Mouse (Mus musculus) gastrocnemius, postnatal 14 days (tissue): ENCODE data around the gene Umad1. TPM values are rescaled to one million over a fixed set of nuclear protein-coding genes. Genes with fewer than 3 reads are reported as not detected.
A peak's percentile ranks its signal among the peaks of the same experiment; 100 is the strongest.

Source experiments
- DNase-seq: peaks from one replicate; pipeline ENCODE4 v3.0.0; 2021; ENCODE audit warnings: mixed read lengths
- intact Hi-C: fragments of 180-260 bp; cut with DNase I; formaldehyde crosslinking; loops from one replicate; pipeline ENCODE4 v1.15.1; 2025; ENCODE audit warnings: low total_unique reads
- long read RNA-seq, 2 experiments: library from polyadenylated mRNA; stranded (forward); transcript quantifications; one replicate each; pipeline ENCODE4 v2.0.0; 2021
- total RNA-seq, 2 experiments: library from RNA; stranded (reverse); gene quantifications; 2 replicates each; pipeline ENCODE4 v1.2.3; 2021

Umad1 gene
- 10 to 100 TPM; 10.1 to 10.8 TPM for total RNA-seq
- long read RNA-seq, experiment 1, transcript Umad1-204 (4 exons, 2,025 nt) = major isoform, 5 of 9 reads
- long read RNA-seq, experiment 1, partial matches to known transcripts = 0 of 9 reads
- long read RNA-seq, experiment 1, other reads (novel, unspliced or antisense) = 0 of 9 reads
- long read RNA-seq, experiment 2, partial matches to known transcripts = 0 of 4 reads
- long read RNA-seq, experiment 2, other reads (novel, unspliced or antisense) = 0 of 4 reads

DNA sequence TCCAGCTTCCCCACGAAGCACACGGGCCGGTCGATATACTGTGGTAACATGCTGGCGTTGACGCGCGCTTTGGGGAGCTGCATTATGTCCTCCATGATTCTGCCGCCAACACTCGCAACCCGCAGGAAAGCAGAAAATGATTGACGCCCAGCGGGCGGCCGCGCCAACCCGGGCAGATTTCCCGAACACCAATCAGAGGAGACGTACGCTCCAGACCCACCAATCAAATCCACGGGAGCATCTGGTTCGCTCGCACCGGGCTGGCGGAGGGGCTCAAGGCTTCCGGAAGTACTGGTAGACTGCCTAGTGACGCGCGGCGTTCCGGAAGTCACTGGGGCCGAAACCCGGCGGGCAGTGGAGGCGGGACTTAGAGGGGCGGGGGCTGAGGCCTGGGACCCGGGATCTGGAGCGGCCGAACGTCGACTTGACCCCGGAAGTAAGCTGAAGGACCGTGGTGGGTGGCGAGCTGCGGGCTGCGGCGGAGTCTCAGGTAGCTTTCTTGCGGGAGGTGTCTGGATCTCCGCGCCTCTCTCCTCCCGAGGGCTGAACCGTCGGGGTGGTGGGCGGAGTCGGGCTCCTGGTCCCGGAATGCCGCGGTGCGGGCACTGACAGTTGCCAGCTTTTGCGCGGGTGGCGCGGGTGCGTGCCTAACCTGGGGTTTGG lies at the start of gene Umad1, which contains the start of the genes Rpa3 and Gm45062:
TSS of gene Umad1 (plus strand) at position 285 of the 663 bp plus-strand sequence.
TSS of gene Rpa3 (minus strand) at position 170 of the 663 bp plus-strand sequence.
TSS of gene Gm45062 (plus strand) at position 447 of the 663 bp plus-strand sequence.
- intact Hi-C loops = no loop called here
- peak; percentile 98 for DNase-seq

DNA sequence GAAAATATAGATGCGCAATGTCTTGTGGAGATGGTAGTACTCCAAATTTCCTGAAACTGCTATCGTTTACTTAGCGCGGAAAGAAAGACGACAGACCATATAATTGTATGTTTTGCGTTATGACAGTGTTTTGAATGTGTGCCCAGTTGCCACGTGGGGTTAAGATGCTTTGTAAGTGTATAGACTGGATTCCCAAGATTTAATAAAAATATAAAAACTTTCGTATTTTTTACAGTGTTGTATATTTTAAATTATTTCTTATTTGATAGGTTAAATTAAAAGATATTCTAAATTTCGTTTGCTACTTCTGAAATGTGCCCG lies 49.3 kb upstream of the Umad1 start:
- DNase-seq = no peak
- intact Hi-C loops = no loop called here

DNA sequence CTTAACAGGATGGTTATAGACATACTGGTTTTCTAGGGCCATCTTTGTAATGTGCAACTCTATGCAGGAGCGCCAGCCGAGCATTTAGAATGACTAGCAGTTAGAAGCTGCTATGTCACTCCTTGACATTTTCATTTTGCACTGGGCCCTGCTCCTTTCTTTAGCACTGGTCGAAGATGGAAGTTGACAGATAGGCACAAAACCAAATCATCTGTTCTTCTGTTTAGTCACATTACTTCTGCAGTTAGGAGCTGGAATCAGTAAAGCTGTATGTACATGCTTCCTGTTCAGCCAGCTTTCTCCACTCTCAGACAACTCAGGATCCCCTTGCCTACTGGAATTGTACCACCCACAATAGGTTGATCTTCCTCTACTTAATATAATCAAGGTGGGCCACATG lies 48.4 kb upstream of the Umad1 start:
- intact Hi-C loops = no loop called here
- DNase-seq = no peak

DNA sequence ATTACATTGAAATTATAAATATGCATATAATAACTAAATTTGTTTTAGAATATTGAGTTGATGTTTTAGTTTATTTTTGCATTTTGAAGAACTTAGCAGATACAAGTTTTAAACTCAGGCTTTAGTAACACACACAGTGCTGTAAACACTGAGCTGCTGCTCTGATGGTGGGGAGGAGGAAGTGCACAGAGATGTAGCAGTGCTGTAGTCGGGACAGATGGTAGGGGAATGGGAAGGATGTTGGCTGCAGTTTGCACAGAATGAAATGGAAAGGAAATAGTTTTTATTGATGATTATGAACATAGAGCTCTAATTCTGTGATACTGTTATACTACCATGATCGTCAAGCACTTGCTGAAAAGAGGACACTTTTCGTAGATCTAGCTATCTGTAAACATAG lies 32.1 kb upstream of the Umad1 start:
- no peak for DNase-seq
- intact Hi-C loops = no loop called here

DNA sequence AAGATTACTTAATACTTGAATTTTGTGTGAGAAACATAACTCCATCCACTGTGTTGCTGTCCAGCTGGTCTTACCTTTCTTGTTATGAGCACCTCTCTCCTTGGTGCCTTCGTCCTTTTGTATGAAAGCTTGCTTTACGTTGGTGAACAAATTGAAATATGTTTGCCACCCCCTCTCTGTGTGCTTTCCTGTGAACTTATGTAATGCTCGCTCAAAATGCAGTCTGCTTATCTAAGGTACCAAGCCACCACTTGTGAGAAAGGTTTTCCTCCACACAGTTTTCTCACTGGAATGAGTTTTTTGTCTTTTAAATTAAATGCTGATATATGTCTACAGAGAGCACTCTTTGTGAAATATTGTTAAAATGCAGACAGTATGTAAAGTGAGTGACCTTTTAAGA lies 30.5 kb upstream of the Umad1 start:
- no peak for DNase-seq
- intact Hi-C loops = no loop called here

DNA sequence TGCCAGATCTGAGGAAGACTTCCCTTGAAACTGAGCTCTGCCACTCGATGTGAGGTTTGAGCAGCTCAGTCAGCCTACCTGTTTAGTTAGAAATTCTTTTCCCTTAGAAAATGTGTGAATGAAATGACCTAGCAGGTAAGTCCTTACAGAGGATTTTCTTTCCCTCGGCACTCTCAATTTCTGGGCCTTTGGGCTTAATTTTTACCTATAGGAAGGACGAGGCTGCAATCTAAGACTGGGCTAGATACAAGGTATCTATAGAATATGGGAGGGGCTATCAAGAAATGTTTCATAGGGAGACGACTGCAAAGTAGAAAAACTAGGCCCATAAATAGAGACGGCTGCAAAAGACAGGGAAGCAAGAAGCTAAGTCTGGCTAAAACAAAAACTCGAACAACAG lies 772 bp upstream of the Umad1 start:
- intact Hi-C loops = no loop called here
- DNase-seq = no peak

DNA sequence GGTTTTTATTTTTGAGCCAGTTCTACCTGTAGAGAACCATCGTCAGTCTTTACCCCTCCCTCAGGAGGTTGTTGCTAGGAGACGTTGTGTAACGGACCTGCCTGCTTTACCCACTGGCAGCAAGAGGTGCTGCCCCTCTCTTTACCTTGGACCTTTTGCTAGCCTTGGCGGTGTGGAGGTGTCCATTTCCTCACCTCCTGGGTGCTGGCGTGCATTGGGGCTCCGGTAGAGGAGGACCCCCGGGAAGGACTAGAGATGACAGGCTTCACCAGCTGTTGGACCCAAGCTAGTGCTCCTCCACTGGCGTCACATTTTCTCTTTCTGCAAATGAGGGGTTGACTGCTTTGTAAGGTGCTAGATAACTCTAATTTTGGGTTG lies 568 bp downstream of the Umad1 start:
- intact Hi-C loops = no loop called here
- peak; percentile 10 for DNase-seq

DNA sequence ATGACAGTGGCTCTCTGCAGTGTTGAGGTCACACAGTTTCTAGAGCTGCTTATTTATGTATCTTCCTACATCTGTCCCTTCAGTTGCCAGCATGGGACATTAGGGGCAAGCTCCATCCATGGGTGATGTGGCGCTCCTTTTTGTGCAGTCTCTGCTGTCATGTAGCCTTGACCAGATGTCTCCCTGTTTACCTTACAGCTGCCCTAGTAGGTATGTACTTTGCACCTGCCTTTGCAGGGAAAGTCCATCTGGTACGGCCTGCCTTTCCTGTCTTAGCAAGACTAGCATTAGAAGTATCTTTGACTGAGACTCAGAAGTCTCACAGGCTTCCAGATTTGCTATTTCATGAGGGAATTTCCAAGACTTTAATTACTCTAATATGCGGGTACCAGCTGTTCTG lies 12.0 kb downstream of the Umad1 start:
- no peak for DNase-seq
- intact Hi-C loops = loop anchor here (10.0 kb wide), 1 partner anchor 464 kb away; no protein-coding TSS in a partner anchor

DNA sequence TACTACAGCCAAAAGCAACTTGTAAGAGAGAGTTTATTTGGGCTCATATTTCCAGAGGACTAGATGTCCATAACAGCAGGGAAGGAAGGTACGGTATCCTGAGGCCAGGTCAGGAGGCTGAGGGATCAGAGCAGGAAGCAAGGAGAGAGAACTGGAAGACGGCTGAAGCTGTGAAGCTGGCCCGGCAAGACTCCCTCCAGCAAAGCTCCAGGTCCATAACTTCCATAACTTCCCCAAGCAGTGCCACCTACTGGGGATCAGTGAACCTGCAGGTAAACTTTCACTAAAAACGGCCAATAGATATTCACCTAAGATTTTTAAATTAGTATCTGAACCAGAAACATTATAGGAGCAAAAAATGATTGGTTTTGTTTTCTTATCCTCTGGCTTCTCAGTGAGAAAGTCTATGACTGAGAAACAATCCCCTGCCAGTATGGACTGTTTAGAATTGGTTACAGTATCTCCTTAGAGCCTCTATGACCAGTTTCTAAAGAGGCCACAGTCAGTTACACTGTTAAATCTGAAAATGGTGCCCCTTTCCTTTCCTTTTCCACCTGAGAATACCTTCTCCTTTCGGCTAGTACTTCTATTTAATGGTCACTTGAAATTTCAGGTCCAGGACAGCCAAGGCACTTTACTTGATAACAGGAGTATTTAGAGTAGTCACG lies 15.4 kb downstream of the Umad1 start:
- intact Hi-C loops = loop anchor here (10.0 kb wide), 1 partner anchor 460 kb away; no protein-coding TSS in a partner anchor
- DNase-seq = peak; percentile 50

DNA sequence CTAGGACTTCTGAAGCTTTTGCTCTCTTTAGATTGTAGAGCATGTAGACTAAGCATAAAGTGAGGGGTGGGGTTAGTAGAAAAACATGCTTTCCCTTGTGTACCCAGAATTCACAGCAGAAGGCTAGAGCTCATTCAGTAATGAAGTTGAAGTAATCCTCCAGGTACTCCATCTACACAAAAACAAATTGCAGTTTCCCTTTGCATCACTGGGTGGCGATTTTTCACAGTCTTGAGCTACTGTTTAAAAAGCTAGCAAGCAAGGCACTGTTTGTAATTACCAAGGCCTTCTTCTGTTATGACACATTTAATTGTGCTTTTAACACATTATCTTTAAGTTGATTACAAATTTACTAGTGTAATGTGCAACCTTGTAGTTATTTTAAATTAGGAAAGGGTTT lies 16.0 kb downstream of the Umad1 start:
- DNase-seq = peak; percentile 47
- intact Hi-C loops = loop anchor here (10.0 kb wide), 1 partner anchor 460 kb away; no protein-coding TSS in a partner anchor

DNA sequence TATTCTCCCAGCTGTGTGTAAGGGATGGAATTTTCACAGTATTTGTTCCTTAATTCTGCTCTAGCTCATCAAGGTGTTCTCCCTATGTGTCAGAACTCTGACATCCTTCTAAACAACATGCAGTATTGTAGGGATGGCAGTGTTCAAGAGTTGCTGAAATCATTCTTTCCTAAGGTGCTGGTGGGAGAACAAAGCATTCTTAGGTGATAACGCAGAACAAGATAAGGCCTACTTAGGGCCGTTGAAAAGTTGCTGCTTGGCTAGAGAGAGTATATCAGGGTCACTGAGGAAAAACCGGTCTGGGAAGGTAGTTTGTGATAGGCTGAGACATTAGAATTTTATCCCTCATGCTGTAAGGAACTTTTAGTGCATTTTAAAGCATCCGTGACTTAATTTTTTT lies 17.3 kb downstream of the Umad1 start:
- no peak for DNase-seq
- intact Hi-C loops = loop anchor here (10.0 kb wide), 1 partner anchor 458 kb away; no protein-coding TSS in a partner anchor

DNA sequence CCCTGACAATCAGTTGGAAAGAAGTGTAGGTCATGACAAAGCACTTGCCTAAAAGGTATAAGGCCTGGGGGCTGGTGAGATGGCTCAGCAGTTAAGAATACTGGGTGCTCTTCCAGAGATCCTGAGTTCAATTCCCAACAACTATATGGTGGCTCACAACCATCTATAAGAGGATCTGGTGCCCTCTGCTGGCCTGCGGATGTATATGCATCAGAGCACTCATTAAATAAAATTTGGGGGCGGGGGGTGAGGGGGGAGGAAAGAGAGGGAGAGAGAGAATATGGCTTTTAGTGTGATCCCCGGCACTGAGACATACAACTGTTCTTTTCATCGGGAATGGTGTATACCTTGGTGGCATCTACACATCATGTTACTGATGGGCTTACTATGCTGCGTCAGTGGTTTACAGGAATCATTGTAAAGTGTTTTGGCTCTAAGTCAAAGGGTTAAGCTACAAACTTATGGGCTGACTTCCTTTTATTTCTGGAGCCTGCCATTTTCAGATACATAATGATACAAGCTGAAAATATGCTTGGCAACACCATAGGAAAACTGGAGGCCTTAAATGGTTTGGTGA lies 19.4 kb downstream of the Umad1 start:
- no peak for DNase-seq
- intact Hi-C loops = loop anchor here (10.0 kb wide), 1 partner anchor 456 kb away; no protein-coding TSS in a partner anchor

DNA sequence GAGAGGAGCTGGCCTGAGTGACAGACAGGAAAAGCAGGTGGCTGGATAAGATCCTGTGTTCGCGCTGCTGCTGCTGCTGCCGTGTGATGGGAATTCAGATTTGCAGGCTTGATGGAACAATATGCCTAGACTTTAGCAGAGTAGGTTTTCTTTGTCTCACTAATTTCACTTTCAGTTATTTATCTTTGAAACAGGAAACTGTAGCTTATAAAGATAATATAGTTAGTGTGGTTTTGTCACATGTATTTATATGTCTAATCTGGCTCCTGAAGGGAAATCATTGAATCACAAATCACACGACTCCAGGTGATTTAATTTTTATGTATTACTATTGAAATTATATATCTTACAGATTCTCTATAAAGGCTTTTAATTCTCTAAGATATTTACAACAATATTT lies 24.2 kb downstream of the Umad1 start:
- intact Hi-C loops = no loop called here
- DNase-seq = no peak

DNA sequence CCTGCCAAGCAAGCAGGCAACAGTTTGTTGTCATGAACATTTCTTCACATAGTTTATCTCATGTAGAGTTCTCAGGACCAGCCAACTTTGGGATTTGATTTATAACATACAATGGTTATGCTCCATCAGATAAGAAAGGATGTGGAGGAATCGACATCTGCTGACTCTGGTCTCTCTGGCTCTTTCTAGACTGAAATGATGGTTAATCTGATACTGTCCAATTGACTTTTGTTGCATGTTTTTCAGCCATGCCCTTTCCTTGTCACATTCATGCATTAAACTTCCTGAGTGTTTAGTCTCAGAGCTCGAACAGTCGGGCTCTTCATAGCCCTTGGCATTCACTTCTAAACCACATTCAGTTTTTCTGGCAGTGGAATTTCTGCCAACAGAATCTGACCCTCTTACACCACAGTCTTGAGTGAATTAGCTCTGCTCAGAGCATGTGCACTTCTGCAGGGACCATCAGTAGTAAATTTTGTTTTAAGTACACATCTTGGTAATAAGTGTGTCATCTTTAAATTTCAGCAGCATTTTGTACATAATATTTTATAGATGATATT lies 26.4 kb downstream of the Umad1 start:
- intact Hi-C loops = no loop called here
- no peak for DNase-seq

DNA sequence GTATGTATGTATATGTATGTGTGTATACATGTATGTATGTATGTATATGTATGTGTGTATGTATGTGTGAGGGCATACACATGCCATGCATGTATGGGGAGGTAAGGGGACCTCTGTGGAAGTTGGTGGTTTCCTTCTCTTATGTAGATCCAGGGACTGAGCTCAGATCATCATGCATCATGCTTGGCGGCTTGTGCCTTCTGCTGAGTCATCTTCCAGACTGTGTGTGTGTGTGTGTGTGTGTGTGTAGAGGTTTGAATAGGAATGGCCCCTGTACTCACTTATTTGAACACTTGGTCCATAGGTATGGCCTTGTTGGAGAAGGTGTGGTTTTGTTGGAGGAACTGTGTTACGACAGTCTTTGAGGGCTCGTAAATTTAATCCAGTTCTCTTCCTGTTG lies 27.1 kb downstream of the Umad1 start:
- intact Hi-C loops = no loop called here
- DNase-seq = no peak

DNA sequence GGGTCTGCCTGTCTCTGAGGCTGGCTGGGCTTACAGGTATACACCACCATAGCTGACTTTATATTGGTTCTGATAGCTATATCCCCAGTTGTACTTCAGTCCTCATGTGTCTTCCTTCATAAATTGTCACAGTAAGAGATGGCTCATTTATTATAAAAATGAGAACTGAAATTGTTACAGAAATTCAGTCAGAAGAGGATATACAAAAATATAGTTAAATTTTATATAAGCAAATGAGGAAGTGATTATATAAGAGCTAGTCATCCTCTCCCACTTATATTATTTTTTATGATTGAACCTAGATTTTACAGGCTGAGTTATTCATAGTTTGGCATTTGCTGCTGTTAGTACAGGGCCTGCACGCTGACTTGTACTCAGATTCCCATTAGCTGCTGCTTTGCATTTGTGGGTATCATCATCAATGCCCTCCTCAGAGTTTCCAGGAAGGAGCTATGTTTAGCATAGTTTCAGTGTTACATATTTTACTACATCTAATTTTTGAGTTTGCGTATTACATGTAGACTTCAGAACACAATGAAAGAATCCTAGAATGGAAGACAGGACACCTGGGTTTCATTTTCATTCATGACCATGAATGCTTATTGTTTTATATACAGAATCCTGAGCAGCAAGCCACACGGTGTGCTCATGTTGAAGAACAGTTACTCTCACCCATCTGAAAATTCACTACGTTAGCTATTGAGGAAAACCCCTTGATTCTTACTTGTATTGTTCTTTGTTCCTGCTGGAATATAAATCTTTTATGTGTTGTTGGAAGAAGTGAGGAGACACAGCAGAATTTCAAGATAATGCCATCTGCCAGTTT lies 29.9 kb downstream of the Umad1 start:
- intact Hi-C loops = no loop called here
- no peak for DNase-seq

DNA sequence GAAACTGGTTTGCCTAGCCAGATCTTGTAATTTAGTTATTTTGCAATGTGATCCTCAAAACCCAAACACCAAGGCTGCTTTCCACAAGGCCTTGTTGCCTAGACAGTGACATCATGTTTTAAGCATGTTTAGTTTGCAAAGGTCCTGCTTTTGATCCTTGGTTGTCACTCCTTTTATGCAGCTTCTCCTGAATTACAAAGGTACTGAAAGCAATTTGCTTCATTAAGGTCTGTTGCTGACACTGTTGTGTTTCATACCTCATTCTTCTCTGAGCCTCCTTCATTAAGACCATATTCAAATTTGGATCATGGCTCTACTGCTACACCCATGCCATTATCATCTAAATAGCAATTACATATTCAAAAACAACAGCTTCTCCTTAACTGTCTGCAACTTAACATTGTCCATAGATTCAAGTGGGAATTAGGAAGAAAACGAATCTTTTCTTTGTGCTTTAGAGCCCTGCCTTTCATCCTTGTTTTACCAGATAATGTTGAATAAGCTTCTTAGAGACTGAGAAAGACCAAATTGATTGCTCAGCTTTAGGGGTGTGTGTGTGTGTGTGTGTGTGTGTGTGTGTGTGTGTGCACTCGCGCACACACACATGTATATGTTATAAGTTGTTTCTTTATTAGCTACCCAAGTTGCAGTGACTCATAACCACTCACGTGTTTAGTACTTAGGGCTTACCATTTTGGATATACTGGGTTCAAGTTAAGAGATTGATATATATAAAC lies 35.1 kb downstream of the Umad1 start:
- DNase-seq = no peak
- intact Hi-C loops = no loop called here

DNA sequence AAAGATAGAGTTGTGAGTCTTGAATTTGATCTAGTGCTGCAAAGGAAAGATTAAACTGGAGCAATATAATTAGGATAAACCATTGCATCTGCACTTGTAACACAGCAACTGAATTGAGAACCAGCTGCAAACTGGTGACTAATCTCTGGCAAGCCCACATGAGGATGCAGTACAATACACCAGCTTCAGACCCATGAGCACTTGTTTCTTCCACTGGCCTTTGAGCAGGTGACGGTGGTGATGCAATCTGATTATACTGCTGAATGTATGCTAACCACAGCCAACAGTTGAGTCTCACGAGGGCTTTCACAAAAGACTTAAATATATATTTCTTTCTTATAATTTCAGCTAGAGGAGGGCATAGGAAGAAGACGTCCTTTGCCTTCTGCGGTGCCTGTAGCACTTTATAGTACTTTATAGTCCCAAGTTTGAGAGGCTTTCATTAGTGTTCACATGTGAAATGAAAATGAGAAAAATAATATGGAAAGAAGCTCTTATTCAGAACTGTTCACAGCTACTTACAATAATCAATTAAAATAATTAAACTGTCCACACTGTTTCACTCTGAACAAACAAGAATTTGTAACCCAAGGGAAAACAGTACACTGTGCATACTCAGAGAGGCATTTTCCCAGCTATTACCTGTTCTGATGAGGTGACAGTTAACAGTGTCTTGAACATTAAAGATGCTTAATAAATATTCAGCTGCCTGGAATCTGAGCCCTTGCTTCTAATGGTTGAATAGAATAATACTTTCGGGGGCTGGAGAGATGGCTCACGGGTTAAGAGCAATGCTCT lies 40.2 kb downstream of the Umad1 start:
- intact Hi-C loops = no loop called here
- no peak for DNase-seq
